Mouse (Mus musculus) ZHBTc4 (cell line): Measurements from ENCODE around the gene Hbq1a.
"Not testable (repeated sequence)": the region's sequence is repeated elsewhere in the genome, so short reads cannot be mapped to it uniquely, and the experiment has no call there.

Source experiments
- DNase-seq: peaks from one replicate; pipeline ENCODE4 v3.0.0-alpha.2; 2011; ENCODE audit warnings: low read depth, low spot score

The Hbq1a gene

GRCm38 (mm10) chr11:32299865-32300264, at the start of gene Hbq1a:
Gene Hbq1a (plus strand): TSS chr11:32300069.
- peak; percentile 65 for DNase-seq

- DNase-seq: no peak
These were observed 48.7 kb upstream of the Hbq1a start for GRCm38 (mm10) chr11:32250880-32251763.

- no peak for DNase-seq
These were observed 46.7 kb upstream of the Hbq1a start for GRCm38 (mm10) chr11:32253121-32253520.

- no peak for DNase-seq
These were observed 43.7 kb upstream of the Hbq1a start for GRCm38 (mm10) chr11:32256146-32256545.

GRCm38 (mm10) chr11:32256566-32256965, 43.3 kb upstream of the Hbq1a start:
- DNase-seq: no peak

- DNase-seq: no peak
These were observed 37.0 kb upstream of the Hbq1a start for GRCm38 (mm10) chr11:32262674-32263415.

GRCm38 (mm10) chr11:32265117-32265738, 34.6 kb upstream of the Hbq1a start:
- no peak for DNase-seq

GRCm38 (mm10) chr11:32266194-32266593, 33.7 kb upstream of the Hbq1a start:
- no peak for DNase-seq

GRCm38 (mm10) chr11:32266776-32267175, 33.1 kb upstream of the Hbq1a start:
- no peak for DNase-seq

- peak; percentile 97 for DNase-seq
These were observed 32.5 kb upstream of the Hbq1a start, which contains the start of gene Nprl3 for GRCm38 (mm10) chr11:32267188-32267884. Gene Nprl3 (minus strand): TSS chr11:32267707.

GRCm38 (mm10) chr11:32267964-32268363, 31.9 kb upstream of the Hbq1a start:
- DNase-seq: peak; percentile 40

GRCm38 (mm10) chr11:32268952-32269351, 30.9 kb upstream of the Hbq1a start:
- DNase-seq: no peak

GRCm38 (mm10) chr11:32271178-32271577, 28.7 kb upstream of the Hbq1a start:
- no peak for DNase-seq

- no peak for DNase-seq
These were observed 23.5 kb upstream of the Hbq1a start, which contains the start of gene Hba-x for GRCm38 (mm10) chr11:32276347-32276746. Gene Hba-x (plus strand): TSS chr11:32276400.

- DNase-seq: peak; percentile 18
These were observed 22.0 kb upstream of the Hbq1a start for GRCm38 (mm10) chr11:32277736-32278457.

GRCm38 (mm10) chr11:32278458-32278957, 21.4 kb upstream of the Hbq1a start:
- DNase-seq: no peak

GRCm38 (mm10) chr11:32280646-32281045, 19.2 kb upstream of the Hbq1a start:
- no peak for DNase-seq

GRCm38 (mm10) chr11:32281416-32282144, 18.3 kb upstream of the Hbq1a start:
- DNase-seq: no peak

GRCm38 (mm10) chr11:32283091-32283777, 16.6 kb upstream of the Hbq1a start, which contains the start of gene Hba-a1:
Gene Hba-a1 (plus strand): TSS chr11:32283511.
- not testable (repeated sequence) for DNase-seq
